Mouse (Mus musculus) MEL (cell line): ENCODE measurements around the gene Dgke. TPM values are rescaled to one million over a fixed set of nuclear protein-coding genes. Genes with fewer than 3 reads are reported as not detected.

Experiments used
- DNase-seq: peaks from one replicate; pipeline ENCODE4 v3.0.0; 2011; ENCODE audit warnings: low read depth, low spot score
- H3K27ac ChIP-seq: 2 replicates; pipeline ENCODE4 v1.5.1; 2012; ENCODE audit warnings: low read depth, mild to moderate bottlenecking, control low read depth, low read length, moderate library complexity; ENCODE audit not compliant: control insufficient read depth
- H3K27me3 ChIP-seq, 2 experiments: fragments of 150-350 bp in 1 of 2; sonication (generic) in 1 of 2; 2 replicates each; pipeline ENCODE4 v1.6.1; 2012; ENCODE audit warnings: low read length in 2 of 2, mild to moderate bottlenecking in 2 of 2, improper control_type of control experiment in 1 of 2, moderate library complexity in 1 of 2; ENCODE audit not compliant: insufficient read depth in 2 of 2, control insufficient read depth in 1 of 2
- H3K36me3 ChIP-seq, 2 experiments: 2 replicates each; pipeline ENCODE4 v1.6.1; 2012 to 2014; ENCODE audit warnings: low read length in 2 of 2, improper control_type of control experiment in 1 of 2, inconsistent platforms in 1 of 2, mild to moderate bottlenecking in 1 of 2; ENCODE audit not compliant: insufficient read depth in 2 of 2, control insufficient read depth in 1 of 2
- H3K4me1 ChIP-seq, 2 experiments: fragments of 150-350 bp in 1 of 2; sonication (generic) in 1 of 2; 2 replicates each; pipeline ENCODE4 v1.6.1; 2012; ENCODE audit warnings: low read length in 2 of 2, improper control_type of control experiment in 1 of 2, mild to moderate bottlenecking in 1 of 2; ENCODE audit not compliant: insufficient read depth in 2 of 2, control insufficient read depth in 1 of 2
- H3K4me3 ChIP-seq, 2 experiments: fragments of 150-350 bp in 1 of 2; sonication (generic) in 1 of 2; 2 replicates each; pipeline ENCODE4 v1.5.1; 2012; ENCODE audit warnings: low read depth in 2 of 2, low read length in 2 of 2, mild to moderate bottlenecking in 2 of 2, moderate library complexity in 2 of 2, control low read depth in 1 of 2, improper control_type of control experiment in 1 of 2; ENCODE audit not compliant: control insufficient read depth in 1 of 2, insufficient read depth in 1 of 2
- H3K79me2 ChIP-seq: 2 replicates; pipeline ENCODE4 v1.6.1; 2012; ENCODE audit warnings: mild to moderate bottlenecking, low read length, moderate library complexity; ENCODE audit not compliant: control insufficient read depth, poor library complexity, insufficient read depth
- H3K9ac ChIP-seq: 2 replicates; pipeline ENCODE4 v1.6.1; 2012; ENCODE audit warnings: low read depth, mild to moderate bottlenecking, control low read depth, low read length, moderate library complexity; ENCODE audit not compliant: control insufficient read depth, poor library complexity, severe bottlenecking
- H3K9me3 ChIP-seq: fragments of 150-350 bp; sonication (generic); replicated peaks from 2 replicates; pipeline ENCODE4 v1.6.1; 2012; ENCODE audit warnings: mild to moderate bottlenecking, low read length, improper control_type of control experiment, moderate library complexity; ENCODE audit not compliant: insufficient read depth
- BHLHE40 ChIP-seq: IDR thresholded peaks from 2 replicates; pipeline ENCODE4 v1.6.1; 2012; ENCODE audit warnings: low read depth, mild to moderate bottlenecking, inconsistent platforms, low read length, improper control_type of control experiment, borderline replicate concordance
- CHD1 ChIP-seq: IDR thresholded peaks from 2 replicates; pipeline ENCODE4 v1.6.1; 2012; ENCODE audit warnings: low read depth, mild to moderate bottlenecking, inconsistent platforms, low read length, improper control_type of control experiment
- CHD2 ChIP-seq: IDR thresholded peaks from 2 replicates; pipeline ENCODE4 v1.6.1; 2011; ENCODE audit warnings: low read length, improper control_type of control experiment
- CTCF ChIP-seq, 3 experiments: IDR thresholded peaks in 2 of 3; conservative IDR thresholded peaks in 1 of 3; 2 replicates each; pipeline ENCODE4 v1.5.1; 2011 to 2012; ENCODE audit warnings: low read length in 3 of 3, low read depth in 2 of 3, mild to moderate bottlenecking in 2 of 3, improper control_type of control experiment in 1 of 3, inconsistent platforms in 1 of 3, mixed read lengths in 1 of 3, moderate library complexity in 1 of 3; ENCODE audit not compliant: control insufficient read depth in 1 of 3, insufficient read depth in 1 of 3, poor library complexity in 1 of 3, severe bottlenecking in 1 of 3
- E2F4 ChIP-seq: IDR thresholded peaks from 2 replicates; pipeline ENCODE4 v1.6.1; 2011; ENCODE audit warnings: low read depth, low read length, improper control_type of control experiment, borderline replicate concordance
- ELF1 ChIP-seq: IDR thresholded peaks from 2 replicates; pipeline ENCODE4 v1.6.1; 2014; ENCODE audit warnings: low read depth, mild to moderate bottlenecking, inconsistent platforms, low read length, improper control_type of control experiment, moderate library complexity
- EP300 ChIP-seq, 2 experiments: IDR thresholded peaks; 2 replicates each; pipeline ENCODE4 v1.6.1; 2011; ENCODE audit warnings: improper control_type of control experiment in 2 of 2, low read length in 2 of 2, low read depth in 1 of 2, mild to moderate bottlenecking in 1 of 2
- ETS1 ChIP-seq: IDR thresholded peaks from 2 replicates; pipeline ENCODE4 v1.6.1; 2012; ENCODE audit warnings: low read depth, mild to moderate bottlenecking, inconsistent platforms, low read length, improper control_type of control experiment, moderate library complexity
- GABPA ChIP-seq: IDR thresholded peaks from 2 replicates; pipeline ENCODE4 v1.6.1; 2012; ENCODE audit warnings: low read depth, mild to moderate bottlenecking, inconsistent platforms, low read length, improper control_type of control experiment, moderate library complexity
- GATA1 ChIP-seq: IDR thresholded peaks from 2 replicates; pipeline ENCODE4 v1.6.1; 2011; ENCODE audit warnings: low read depth, low read length, improper control_type of control experiment
- HCFC1 ChIP-seq: IDR thresholded peaks from 2 replicates; pipeline ENCODE4 v1.6.1; 2012; ENCODE audit warnings: low read depth, mild to moderate bottlenecking, inconsistent platforms, low read length, improper control_type of control experiment, moderate library complexity
- JUND ChIP-seq: IDR thresholded peaks from 2 replicates; pipeline ENCODE4 v1.6.1; 2011; ENCODE audit warnings: low read depth, mild to moderate bottlenecking, improper control_type of control experiment, low read length
- KAT2A ChIP-seq: conservative IDR thresholded peaks from 2 replicates; pipeline ENCODE4 v1.6.1; 2012; ENCODE audit warnings: low read depth, low read length, improper control_type of control experiment, inconsistent platforms
- MAFK ChIP-seq: IDR thresholded peaks from 2 replicates; pipeline ENCODE4 v1.6.1; 2011; ENCODE audit warnings: low read depth, mild to moderate bottlenecking, low read length, improper control_type of control experiment, borderline replicate concordance
- MAX ChIP-seq: IDR thresholded peaks from 2 replicates; pipeline ENCODE4 v1.6.1; 2011; ENCODE audit warnings: low read length, improper control_type of control experiment
- MAZ ChIP-seq: IDR thresholded peaks from 2 replicates; pipeline ENCODE4 v1.6.1; 2012; ENCODE audit warnings: low read depth, mild to moderate bottlenecking, inconsistent platforms, low read length, improper control_type of control experiment
- MEF2A ChIP-seq: IDR thresholded peaks from 2 replicates; pipeline ENCODE4 v1.6.1; 2014; ENCODE audit warnings: low read depth, mild to moderate bottlenecking, inconsistent platforms, low read length, improper control_type of control experiment; ENCODE audit not compliant: poor library complexity, insufficient replicate concordance, severe bottlenecking; ENCODE audit errors: extremely low read depth
- MXI1 ChIP-seq: IDR thresholded peaks from 2 replicates; pipeline ENCODE4 v1.6.1; 2011; ENCODE audit warnings: mild to moderate bottlenecking, low read depth, low read length, improper control_type of control experiment
- MYB ChIP-seq: IDR thresholded peaks from 2 replicates; pipeline ENCODE4 v1.6.1; 2011; ENCODE audit warnings: mild to moderate bottlenecking, low read depth, low read length, improper control_type of control experiment
- MYC ChIP-seq: IDR thresholded peaks from 2 replicates; pipeline ENCODE4 v1.6.1; 2011; ENCODE audit warnings: low read depth, mild to moderate bottlenecking, low read length, improper control_type of control experiment, moderate library complexity
- NELFE ChIP-seq: IDR thresholded peaks from 2 replicates; pipeline ENCODE4 v1.6.1; 2011; ENCODE audit warnings: low read depth, low read length, improper control_type of control experiment
- NRF1 ChIP-seq: IDR thresholded peaks from 2 replicates; pipeline ENCODE4 v1.6.1; 2014; ENCODE audit warnings: low read depth, mild to moderate bottlenecking, inconsistent platforms, low read length, improper control_type of control experiment, moderate library complexity; ENCODE audit not compliant: poor library complexity, insufficient read depth, severe bottlenecking
- POLR2A ChIP-seq, 2 experiments: IDR thresholded peaks; 2 replicates each; pipeline ENCODE4 v1.6.1; 2011 to 2012; ENCODE audit warnings: low read length in 2 of 2, mild to moderate bottlenecking in 2 of 2, control low read depth in 1 of 2, improper control_type of control experiment in 1 of 2, low read depth in 1 of 2, moderate library complexity in 1 of 2; ENCODE audit not compliant: control insufficient read depth in 1 of 2, insufficient read depth in 1 of 2, poor library complexity in 1 of 2
- POLR2AphosphoS5 ChIP-seq: IDR thresholded peaks from 2 replicates; pipeline ENCODE4 v1.6.1; 2012; ENCODE audit warnings: low read depth, borderline replicate concordance, mild to moderate bottlenecking, inconsistent platforms, low read length, moderate library complexity, mixed read lengths
- RAD21 ChIP-seq: IDR thresholded peaks from 2 replicates; pipeline ENCODE4 v1.6.1; 2011; ENCODE audit warnings: mild to moderate bottlenecking, low read depth, low read length, improper control_type of control experiment
- RCOR1 ChIP-seq: IDR thresholded peaks from 2 replicates; pipeline ENCODE4 v1.6.1; 2012; ENCODE audit warnings: low read depth, mild to moderate bottlenecking, inconsistent platforms, low read length, improper control_type of control experiment
- SIN3A ChIP-seq: IDR thresholded peaks from 2 replicates; pipeline ENCODE4 v1.6.1; 2012; ENCODE audit warnings: low read length, improper control_type of control experiment, inconsistent platforms
- SMC3 ChIP-seq: IDR thresholded peaks from 2 replicates; pipeline ENCODE4 v1.6.1; 2011; ENCODE audit warnings: low read depth, low read length, improper control_type of control experiment
- TAL1 ChIP-seq: IDR thresholded peaks from 2 replicates; pipeline ENCODE4 v1.6.1; 2012; ENCODE audit warnings: mild to moderate bottlenecking, inconsistent platforms, low read length, moderate library complexity, mixed read lengths
- TBP ChIP-seq: IDR thresholded peaks from 2 replicates; pipeline ENCODE4 v1.8.0; 2011; ENCODE audit warnings: low read depth, low read length, improper control_type of control experiment
- TCF12 ChIP-seq: IDR thresholded peaks from 2 replicates; pipeline ENCODE4 v1.6.1; 2014; ENCODE audit warnings: low read depth, mild to moderate bottlenecking, inconsistent platforms, low read length, improper control_type of control experiment, moderate library complexity
- UBTF ChIP-seq: IDR thresholded peaks from 2 replicates; pipeline ENCODE4 v1.6.1; 2012; ENCODE audit warnings: low read depth, mild to moderate bottlenecking, inconsistent platforms, low read length, improper control_type of control experiment, moderate library complexity, borderline replicate concordance; ENCODE audit not compliant: insufficient read depth
- USF1 ChIP-seq: IDR thresholded peaks from 2 replicates; pipeline ENCODE4 v1.6.1; 2014; ENCODE audit warnings: low read depth, mild to moderate bottlenecking, inconsistent platforms, low read length, improper control_type of control experiment, moderate library complexity
- USF2 ChIP-seq, 2 experiments: IDR thresholded peaks; 2 replicates each; pipeline ENCODE4 v1.6.1; 2011 to 2012; ENCODE audit warnings: improper control_type of control experiment in 2 of 2, low read length in 2 of 2, borderline replicate concordance in 1 of 2, inconsistent platforms in 1 of 2, low read depth in 1 of 2, mild to moderate bottlenecking in 1 of 2; ENCODE audit not compliant: insufficient read depth in 1 of 2
- ZC3H11A ChIP-seq: IDR thresholded peaks from 2 replicates; pipeline ENCODE4 v1.6.1; 2012; ENCODE audit warnings: low read depth, mild to moderate bottlenecking, inconsistent platforms, low read length, improper control_type of control experiment
- ZKSCAN1 ChIP-seq: IDR thresholded peaks from 2 replicates; pipeline ENCODE4 v1.6.1; 2012; ENCODE audit warnings: low read depth, mild to moderate bottlenecking, inconsistent platforms, low read length, improper control_type of control experiment, moderate library complexity
- ZMIZ1 ChIP-seq: IDR thresholded peaks from 2 replicates; pipeline ENCODE4 v1.6.1; 2012; ENCODE audit warnings: low read depth, mild to moderate bottlenecking, inconsistent platforms, low read length, improper control_type of control experiment, moderate library complexity
- ZNF384 ChIP-seq: IDR thresholded peaks from 2 replicates; pipeline ENCODE4 v1.6.1; 2012; ENCODE audit warnings: low read depth, mild to moderate bottlenecking, inconsistent platforms, low read length, improper control_type of control experiment
- polyA plus RNA-seq, 2 experiments: library from polyadenylated mRNA; stranded (reverse) in 1 of 2; unstranded in 1 of 2; fragments of >175 nt in 1 of 2; fragments of >200 nt in 1 of 2; gene quantifications; 2 replicates each; pipeline versions ENCODE4 v1.2.1 to v1.2.4; 2012; ENCODE audit warnings: low replicate concordance in 2 of 2, low read depth in 1 of 2; ENCODE audit not compliant: insufficient read length in 2 of 2, insufficient read depth in 1 of 2, missing spikeins in 1 of 2
- total RNA-seq: library from RNA; depleted of rRNA; stranded (reverse); fragments of 300-350 nt; gene quantifications from 2 replicates; pipeline ENCODE4 v1.2.3, GENCODE M21; 2012

Gene Dgke
- total and polyA plus RNA-seq, 3 experiments = 5.2 to 6.4 TPM; not detected in 1

GRCm38 (mm10) chr11:89027955-89028361 is 38.7 kb downstream of the Dgke start:
- no peak overlapping the region for H3K9ac ChIP-seq
- peaks cover 0 to 21% of the 10 kb centered on the region in 2 experiments; a peak in 2 of 4 replicates for H3K36me3 ChIP-seq
- H3K4me3 ChIP-seq = peak overlapping the region; percentile 2 to 17; a peak in 3 of 4 replicates
- DNase-seq = peak; percentile 95
- no peaks in the 10 kb centered on the region for H3K79me2 ChIP-seq
- no peaks in the 10 kb centered on the region for H3K9me3 ChIP-seq
- no peaks in the 10 kb centered on the region for H3K27me3 ChIP-seq
- peaks cover 8 to 28% of the 10 kb centered on the region in 2 experiments for H3K4me1 ChIP-seq
- peak overlapping the region; percentile 65 for H3K27ac ChIP-seq
- no peak for TF ChIP-seq RAD21
- TF ChIP-seq POLR2AphosphoS5 = no peak
- peak; percentile 69 for TF ChIP-seq ETS1
- TF ChIP-seq ZNF384 = no peak
- TF ChIP-seq UBTF = no peak
- peak; percentile 62; the same call in 1 of the 2 replicates for TF ChIP-seq BHLHE40
- no peak for TF ChIP-seq USF2 (IDR thresholded peaks at IDR 0.05; ENCODE audit: borderline replicate concordance in 1 of 2, insufficient read depth in 1 of 2, low read depth in 1 of 2, low read length in 2 of 2)
- TF ChIP-seq ZKSCAN1 = no peak
- TF ChIP-seq SMC3 = no peak
- TF ChIP-seq GATA1 = no peak
- no peak for TF ChIP-seq MAFK
- no peak for TF ChIP-seq E2F4
- TF ChIP-seq MEF2A = no peak
- TF ChIP-seq TCF12 = peak; percentile 61
- TF ChIP-seq MYC = peak; percentile 61; the same call in 1 of the 2 replicates
- TF ChIP-seq GABPA = no peak
- no peak for TF ChIP-seq MAZ
- no peak for TF ChIP-seq NRF1
- TF ChIP-seq JUND = no peak
- TF ChIP-seq ELF1 = no peak
- 0 out of 2 replicates have a peak, but pooled peaks have one; percentile 27 for TF ChIP-seq MAX
- TF ChIP-seq ZMIZ1 = no peak
- TF ChIP-seq TBP = peak; percentile 66
- TF ChIP-seq EP300 (IDR thresholded peaks at IDR 0.05; ENCODE audit: low read depth in 1 of 2, low read length in 2 of 2) = peak; percentile 43 to 64; a peak in 3 of 4 replicates
- TF ChIP-seq CHD2 = no peak
- peak; percentile 80 for TF ChIP-seq RCOR1
- TF ChIP-seq KAT2A = no peak
- TF ChIP-seq TAL1 = peak; percentile 46
- TF ChIP-seq HCFC1 = no peak
- no peak for TF ChIP-seq POLR2A (IDR thresholded peaks at IDR 0.05; ENCODE audit: control insufficient read depth in 1 of 2, insufficient read depth in 1 of 2, low read depth in 1 of 2, low read length in 2 of 2, poor library complexity in 1 of 2)
- no peak for TF ChIP-seq ZC3H11A
- TF ChIP-seq MXI1 = peak; percentile 61
- TF ChIP-seq USF1 = no peak
- peak; percentile 81; the same call in 1 of the 2 replicates for TF ChIP-seq SIN3A
- no peak for TF ChIP-seq NELFE
- no peak for TF ChIP-seq CTCF (IDR thresholded peaks at IDR 0.05 in 2 of 3, conservative IDR thresholded peaks at IDR 0.05 in 1 of 3; ENCODE audit: control insufficient read depth in 1 of 3, insufficient read depth in 1 of 3, low read depth in 2 of 3, low read length in 3 of 3, poor library complexity in 1 of 3, severe bottlenecking in 1 of 3)
- TF ChIP-seq CHD1 = no peak
- no peak; the same call in 1 of the 2 replicates for TF ChIP-seq MYB
